Mouse (Mus musculus) naive thymus-derived CD4-positive, alpha-beta T cell, adult 2 months (primary cell): ENCODE results near the gene Tprgl.
A peak's percentile ranks its signal among the peaks of the same experiment; 100 is the strongest.

Source experiments
- DNase-seq: peaks from one replicate; pipeline ENCODE4 v3.0.0-alpha.2; 2011; ENCODE audit warnings: low read depth

Tprgl gene

GRCm38 (mm10) chr4:154159961-154160537 lies 417 bp downstream of the Tprgl start:
- DNase-seq: peak; percentile 58

GRCm38 (mm10) chr4:154159002-154159401 lies 1.5 kb downstream of the Tprgl start:
- DNase-seq: peak; percentile 94

- DNase-seq: no peak
Observed at GRCm38 (mm10) chr4:154157970-154158662, 2.4 kb downstream of the Tprgl start.

GRCm38 (mm10) chr4:154156050-154156449 lies 4.4 kb downstream of the Tprgl start:
- DNase-seq: no peak

- DNase-seq: no peak
Observed at GRCm38 (mm10) chr4:154154104-154154503, 6.4 kb downstream of the Tprgl start.

GRCm38 (mm10) chr4:154146342-154146741 lies 14.1 kb downstream of the Tprgl start:
- no peak for DNase-seq

GRCm38 (mm10) chr4:154144712-154145111 lies 15.8 kb downstream of the Tprgl start:
- no peak for DNase-seq

- DNase-seq: peak; percentile 88
Observed at GRCm38 (mm10) chr4:154142211-154143040, 18.0 kb downstream of the Tprgl start, which contains the start of gene Wrap73. Gene Wrap73 (plus strand): TSS chr4:154142372.

GRCm38 (mm10) chr4:154141009-154141867 lies 19.2 kb downstream of the Tprgl start:
- peak; percentile 45 for DNase-seq

- DNase-seq: peak; percentile 42
Observed at GRCm38 (mm10) chr4:154140213-154141008, 20.1 kb downstream of the Tprgl start.

- no peak for DNase-seq
Observed at GRCm38 (mm10) chr4:154140182-154140212, 20.5 kb downstream of the Tprgl start, which contains the start of gene Trp73. Gene Trp73 (minus strand): TSS chr4:154140208.

GRCm38 (mm10) chr4:154139671-154140181 lies 20.7 kb downstream of the Tprgl start:
- no peak for DNase-seq

GRCm38 (mm10) chr4:154137139-154137538 lies 23.3 kb downstream of the Tprgl start:
- DNase-seq: no peak

- no peak for DNase-seq
Observed at GRCm38 (mm10) chr4:154134803-154135202, 25.7 kb downstream of the Tprgl start.

- no peak for DNase-seq
Observed at GRCm38 (mm10) chr4:154131894-154132293, 28.6 kb downstream of the Tprgl start.

- no peak for DNase-seq
Observed at GRCm38 (mm10) chr4:154129950-154130349, 30.5 kb downstream of the Tprgl start.

GRCm38 (mm10) chr4:154127273-154127672 lies 33.2 kb downstream of the Tprgl start:
- DNase-seq: no peak

GRCm38 (mm10) chr4:154125202-154125601 lies 35.3 kb downstream of the Tprgl start:
- no peak for DNase-seq

- DNase-seq: no peak
Observed at GRCm38 (mm10) chr4:154123553-154123952, 36.9 kb downstream of the Tprgl start.

- no peak for DNase-seq
Observed at GRCm38 (mm10) chr4:154122374-154122773, 38.1 kb downstream of the Tprgl start.

- no peak for DNase-seq
Observed at GRCm38 (mm10) chr4:154121800-154122199, 38.7 kb downstream of the Tprgl start.
